Mouse (Mus musculus) embryo, embryonic 9.5 days (tissue): ENCODE measurements around the gene Lenep.

Experiments
- DNase-seq: peaks from one replicate; pipeline ENCODE4 v3.0.0-alpha.2; 2017; ENCODE audit errors: extremely low spot score

The Lenep gene

GRCm38 (mm10) chr3:89378394-89379067, 24.1 kb downstream of the Lenep start:
- peak; percentile 94 for DNase-seq

GRCm38 (mm10) chr3:89377831-89378230, 24.8 kb downstream of the Lenep start:
- no peak for DNase-seq

DNA sequence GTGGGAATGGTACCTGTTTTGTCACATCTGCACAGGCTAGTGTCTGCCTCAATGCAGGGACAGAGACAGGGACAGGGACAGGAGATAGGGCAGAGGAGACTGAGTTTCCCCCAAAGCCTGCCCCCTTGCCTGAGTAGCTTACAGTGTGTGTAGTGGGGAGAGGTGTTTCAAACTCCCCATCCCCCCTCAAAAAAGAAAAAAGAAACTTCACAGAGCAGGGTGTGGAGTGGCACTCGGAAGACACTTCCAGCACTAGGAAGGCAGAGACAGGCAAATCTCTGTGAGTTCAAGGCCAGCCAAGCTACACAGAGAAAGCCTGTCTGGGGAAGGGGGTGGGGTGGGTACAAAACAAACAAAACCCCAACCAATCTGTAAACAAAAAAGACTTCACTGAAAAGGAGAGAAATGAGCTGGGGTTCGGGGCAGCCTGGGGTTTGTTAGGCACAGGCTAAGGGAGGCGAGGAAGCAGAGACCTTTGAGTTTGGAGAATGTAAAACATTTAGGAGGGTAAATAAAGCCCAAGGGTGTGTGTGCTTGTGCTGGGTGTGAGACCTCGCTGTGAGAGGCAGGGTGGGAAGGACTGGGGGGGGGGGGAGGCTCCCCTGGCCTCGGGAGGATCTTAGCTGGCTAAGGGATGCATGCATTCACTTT, 28.9 kb downstream of the Lenep start:
- DNase-seq = no peak

GRCm38 (mm10) chr3:89367338-89367737, 35.3 kb downstream of the Lenep start:
- no peak for DNase-seq

GRCm38 (mm10) chr3:89365486-89366414, 36.8 kb downstream of the Lenep start:
- no peak for DNase-seq

GRCm38 (mm10) chr3:89365153-89365485, 37.5 kb downstream of the Lenep start, which contains the start of gene Dcst1:
Gene Dcst1, minus strand, starts transcription at chr3:89365253.
- no peak for DNase-seq

GRCm38 (mm10) chr3:89364631-89365030, 38.0 kb downstream of the Lenep start:
- DNase-seq = no peak

DNA sequence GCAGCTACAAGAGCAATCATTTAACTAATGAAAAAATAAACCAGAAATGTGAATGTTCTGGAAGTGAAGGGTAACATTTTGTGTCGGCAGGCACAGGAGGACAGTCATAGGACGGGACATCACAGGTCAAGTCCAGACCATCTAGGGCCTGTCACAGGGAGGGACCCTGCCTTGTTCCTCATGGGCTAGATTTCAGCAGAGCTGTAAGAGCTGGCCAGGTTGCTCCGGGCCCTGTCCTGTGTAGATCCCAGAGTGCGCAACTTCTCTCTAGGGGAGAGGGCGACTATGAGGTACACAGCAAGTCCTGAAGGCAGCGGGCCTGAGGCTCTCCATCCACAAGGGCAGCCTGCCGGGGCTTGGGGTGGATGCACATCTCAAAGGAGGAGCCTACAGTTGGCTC, 40.9 kb downstream of the Lenep start, which contains the start of gene Dcst2:
Gene Dcst2 (plus strand): TSS at position 301 of the 400 bp plus-strand sequence.
- no peak for DNase-seq

DNA sequence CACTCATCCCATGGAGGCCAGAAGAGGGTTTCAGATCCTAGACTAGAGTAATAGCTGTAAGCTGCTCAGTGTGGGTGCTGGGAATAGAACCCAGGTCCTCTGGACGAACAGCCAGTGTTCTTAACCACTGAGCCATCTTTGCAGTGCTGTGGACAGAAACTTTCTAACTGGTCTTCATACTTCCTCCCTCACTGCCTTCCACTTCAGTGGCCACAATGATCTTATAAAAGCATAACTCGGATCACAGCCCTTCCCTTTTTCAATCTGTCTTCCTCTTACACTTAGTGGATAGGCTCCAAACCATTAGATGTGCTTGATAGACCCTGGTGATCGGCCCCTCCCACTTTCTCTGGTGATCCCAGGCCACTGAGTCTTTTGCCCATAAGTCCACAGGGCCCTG, 42.4 kb downstream of the Lenep start:
- no peak for DNase-seq

DNA sequence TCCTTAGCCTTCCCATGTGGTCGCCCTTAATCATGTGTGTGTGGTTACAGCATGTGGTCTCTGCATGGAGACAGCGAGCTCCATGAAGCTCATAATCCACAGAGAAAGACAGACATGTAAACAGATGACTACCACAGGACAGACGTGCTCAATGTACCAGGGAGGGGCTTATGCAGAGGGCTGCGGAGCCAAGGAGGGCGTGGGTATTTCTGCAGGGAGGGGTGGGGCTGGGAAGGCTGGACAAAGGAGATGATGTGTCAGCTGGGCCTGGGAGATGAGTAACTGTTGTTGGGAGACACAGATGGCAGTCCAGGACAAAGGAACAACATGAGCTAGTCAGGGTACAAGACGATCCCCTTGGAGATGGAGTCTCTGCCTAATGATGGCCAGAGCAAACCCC, 43.0 kb downstream of the Lenep start:
- no peak for DNase-seq

GRCm38 (mm10) chr3:89356029-89356428, 46.6 kb downstream of the Lenep start:
- DNase-seq = no peak

DNA sequence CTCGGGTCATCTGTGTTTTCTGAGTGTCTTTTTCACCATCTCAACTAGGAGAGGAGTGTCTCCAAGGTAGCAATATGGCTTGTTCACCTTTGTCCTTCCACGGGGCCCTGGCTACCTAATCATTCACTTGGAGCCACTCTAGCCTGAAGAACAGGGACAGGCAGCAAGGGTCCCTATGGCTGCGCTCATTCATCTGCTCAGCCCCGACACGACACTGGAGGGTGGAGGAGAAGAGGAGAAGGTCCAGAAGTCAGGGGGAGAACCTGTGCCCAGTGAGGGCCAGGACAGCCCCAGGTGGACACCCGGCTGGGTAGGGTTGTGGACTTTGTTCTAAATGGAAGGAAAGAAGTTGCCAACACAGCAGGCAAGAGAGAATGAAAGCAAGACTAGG, 47.1 kb downstream of the Lenep start:
- no peak for DNase-seq

- DNase-seq = peak; percentile 85
Measured at GRCm38 (mm10) chr3:89354816-89355511, 47.6 kb downstream of the Lenep start.

DNA sequence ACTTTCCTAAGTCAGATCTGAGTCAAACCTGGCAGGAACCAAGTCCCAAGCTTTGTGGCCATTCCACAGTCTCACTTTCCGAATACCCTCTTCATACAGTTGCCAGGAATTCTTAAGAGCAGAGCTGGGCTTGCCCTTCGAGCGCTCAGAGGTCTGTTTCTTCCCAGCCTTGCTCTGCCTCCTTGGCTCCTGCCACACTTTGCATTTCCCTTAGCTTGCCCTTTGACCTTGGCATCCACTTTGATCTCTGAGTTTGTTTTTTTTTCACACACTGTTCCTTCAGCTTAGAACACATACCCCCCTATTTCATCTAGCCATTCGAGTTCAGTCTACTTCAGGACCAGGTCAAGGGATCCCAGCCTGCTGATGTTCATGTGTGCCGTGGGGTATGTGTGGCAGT, 51.3 kb downstream of the Lenep start:
- DNase-seq = no peak
